Mouse (Mus musculus) gastrocnemius, postnatal 4 days (tissue): Measurements from ENCODE around the gene Atg4c. TPM values are rescaled to one million over a fixed set of nuclear protein-coding genes. Genes with fewer than 3 reads are reported as not detected.

Experiments
- DNase-seq, 2 experiments: peaks; one replicate each; pipeline ENCODE4 v3.0.0; 2021 to 2022; ENCODE audit warnings: low spot score in 2 of 2, mixed read lengths in 2 of 2
- total RNA-seq, 2 experiments: library from RNA; stranded (reverse); gene quantifications; 2 replicates each; pipeline ENCODE4 v1.2.3; 2021

The Atg4c gene
- total RNA-seq, 2 experiments from 2014 or later, result 7.8 to 11.6 TPM

DNA sequence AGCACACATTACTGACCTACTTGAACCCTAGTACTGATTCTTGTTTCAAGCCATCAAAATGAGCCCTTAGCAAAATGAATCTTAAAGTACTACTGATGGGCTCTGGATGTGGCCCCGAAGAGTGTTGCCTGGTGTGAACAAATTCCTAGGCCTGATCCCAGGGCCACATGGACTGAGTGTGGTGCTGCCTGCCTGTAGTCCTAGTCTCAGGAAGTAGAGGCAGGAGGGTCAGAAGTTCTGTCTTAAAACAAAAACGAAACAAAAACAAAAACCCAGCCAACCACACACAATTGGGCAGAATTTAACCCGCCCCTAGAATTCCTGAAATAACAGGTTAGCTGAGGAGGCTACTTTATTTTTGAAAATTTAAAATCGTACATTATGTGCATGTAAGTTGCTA lies 8.4 kb upstream of the Atg4c start:
- DNase-seq, result no peak

DNA sequence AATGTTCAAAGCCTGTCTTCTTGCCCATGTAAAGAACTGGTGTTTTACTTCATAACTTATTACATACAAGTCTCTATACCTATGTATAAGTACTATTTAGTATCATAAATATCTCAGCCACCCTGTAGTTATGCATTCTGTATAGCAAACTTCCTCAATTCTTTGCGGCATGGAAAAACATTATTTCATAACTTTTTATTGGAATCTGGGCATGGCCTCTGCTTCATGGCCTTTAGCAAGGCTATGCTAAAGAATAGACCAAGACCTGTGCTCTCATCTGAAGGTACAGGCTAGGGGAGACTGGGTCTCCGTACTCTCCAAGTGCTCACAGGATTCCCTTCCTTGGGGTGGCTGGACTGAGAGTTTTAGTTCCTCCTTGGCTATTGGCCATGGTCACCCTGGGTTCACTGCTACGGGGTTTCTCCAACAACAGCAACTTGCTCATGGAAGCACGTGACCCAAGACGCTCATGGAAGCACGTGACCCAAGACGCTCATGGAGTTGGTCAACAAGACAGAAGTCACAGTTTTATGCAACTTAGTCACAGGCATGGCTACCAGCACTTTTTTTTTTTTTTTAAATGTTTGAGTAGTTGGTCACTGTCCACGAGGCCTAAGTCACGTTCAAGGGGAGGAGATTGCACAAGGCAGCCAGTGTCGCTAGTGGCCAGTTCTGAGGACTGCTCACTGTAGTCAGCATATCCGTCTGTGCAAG lies 7.2 kb upstream of the Atg4c start:
- DNase-seq, result no peak

DNA sequence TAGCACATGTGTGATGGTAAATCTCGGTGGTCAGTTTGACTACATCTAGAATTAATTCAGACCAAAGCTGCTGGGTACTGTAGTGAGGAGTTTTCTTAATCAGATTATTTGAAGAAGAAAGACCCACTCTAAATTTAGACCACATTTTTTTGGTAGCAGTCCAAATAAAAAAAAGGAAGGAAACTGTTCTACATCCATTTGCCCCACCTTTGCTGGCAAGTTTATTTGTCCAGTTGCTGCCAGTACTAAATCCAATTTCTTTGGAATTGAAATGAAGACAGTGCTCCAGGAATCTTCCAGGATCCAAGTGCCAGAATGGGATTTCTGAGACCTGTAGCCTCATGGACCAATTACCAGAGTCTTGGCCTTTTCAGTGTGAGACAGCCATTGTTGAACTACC lies 1.1 kb upstream of the Atg4c start:
- no peak for DNase-seq

- DNase-seq, result no peak
These were observed 520 bp upstream of the Atg4c start for GRCm38 (mm10) chr4:99193214-99193613.

DNA sequence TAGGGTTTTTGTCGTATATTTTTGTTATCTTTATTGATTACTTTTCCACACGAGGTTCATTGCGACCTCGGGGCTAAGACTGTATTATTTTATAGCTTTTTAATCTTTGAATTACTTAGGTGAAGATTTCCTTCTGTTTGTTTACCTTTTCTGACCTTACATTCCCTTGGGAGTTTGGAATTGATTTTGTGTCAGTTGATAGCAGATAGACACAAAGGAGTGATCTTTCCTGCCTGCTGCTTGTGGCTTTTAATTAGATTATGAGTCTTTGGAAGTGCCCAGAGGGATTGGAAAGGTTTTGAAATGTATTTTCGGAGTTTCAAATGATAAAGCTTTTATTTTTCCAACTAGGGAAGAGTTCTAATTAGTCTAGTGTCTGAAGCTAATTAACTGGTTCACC lies 1.1 kb downstream of the Atg4c start:
- DNase-seq, result no peak

GRCm38 (mm10) chr4:99198721-99199120 lies 5.0 kb downstream of the Atg4c start:
- no peak for DNase-seq

- DNase-seq, result no peak
These were observed 6.1 kb downstream of the Atg4c start for GRCm38 (mm10) chr4:99199757-99200251.

DNA sequence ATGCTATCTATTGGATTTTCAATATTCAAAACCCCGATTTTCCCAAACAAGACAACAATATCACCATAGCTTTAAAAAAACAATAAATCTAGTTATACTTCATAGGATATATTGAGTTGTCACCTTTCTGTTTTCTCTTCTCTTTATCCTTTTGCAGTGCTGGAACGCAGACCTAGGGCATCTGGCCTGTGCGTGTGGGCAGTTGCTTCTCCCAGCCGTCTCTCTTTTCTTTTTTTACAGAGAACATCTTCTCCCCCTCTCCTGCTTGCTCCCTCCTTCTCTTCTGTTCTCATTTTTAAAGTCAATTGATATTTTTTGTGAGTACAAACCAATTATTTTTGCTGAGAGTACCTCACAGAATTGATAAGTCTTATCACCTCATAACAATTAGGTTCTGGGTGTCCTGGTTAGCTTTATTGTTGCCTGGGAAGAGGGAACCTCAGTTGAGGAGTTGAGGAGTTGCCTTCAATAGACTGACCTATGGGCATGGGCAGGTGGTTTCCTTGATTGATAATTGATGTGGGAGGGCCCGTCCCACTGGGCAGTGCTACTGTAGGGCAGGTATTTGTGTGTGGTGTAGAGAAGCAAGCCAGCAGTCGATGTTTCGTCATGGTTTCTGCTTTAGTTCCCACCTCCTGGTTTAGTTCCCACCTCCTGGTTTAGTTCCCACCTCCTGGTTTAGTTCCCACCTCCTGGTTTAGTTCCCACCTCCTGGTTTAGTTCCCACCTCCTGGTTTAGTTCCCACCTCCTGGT lies 6.8 kb downstream of the Atg4c start:
- no peak for DNase-seq

DNA sequence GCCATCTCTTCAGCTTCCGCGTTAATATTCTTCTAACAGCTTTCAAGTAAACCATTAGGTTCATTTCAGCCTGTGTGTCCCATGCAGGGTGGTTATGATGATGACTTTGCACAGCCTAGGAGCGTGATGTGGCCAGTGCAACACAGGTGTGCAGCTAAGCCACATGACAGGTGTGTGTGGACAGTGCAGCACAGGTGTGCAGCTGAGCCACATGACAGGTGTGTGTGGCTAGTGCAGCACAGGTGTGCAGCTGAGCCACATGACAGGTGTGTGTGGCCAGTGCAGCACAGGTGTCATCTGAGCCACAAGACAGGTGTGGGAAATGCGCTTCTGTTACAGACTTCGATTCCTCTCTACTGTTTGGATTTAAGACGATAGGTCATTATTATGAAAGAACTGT lies 12.0 kb downstream of the Atg4c start:
- DNase-seq, result no peak

- DNase-seq, result no peak
These were observed 12.6 kb downstream of the Atg4c start for GRCm38 (mm10) chr4:99206356-99206755.

DNA sequence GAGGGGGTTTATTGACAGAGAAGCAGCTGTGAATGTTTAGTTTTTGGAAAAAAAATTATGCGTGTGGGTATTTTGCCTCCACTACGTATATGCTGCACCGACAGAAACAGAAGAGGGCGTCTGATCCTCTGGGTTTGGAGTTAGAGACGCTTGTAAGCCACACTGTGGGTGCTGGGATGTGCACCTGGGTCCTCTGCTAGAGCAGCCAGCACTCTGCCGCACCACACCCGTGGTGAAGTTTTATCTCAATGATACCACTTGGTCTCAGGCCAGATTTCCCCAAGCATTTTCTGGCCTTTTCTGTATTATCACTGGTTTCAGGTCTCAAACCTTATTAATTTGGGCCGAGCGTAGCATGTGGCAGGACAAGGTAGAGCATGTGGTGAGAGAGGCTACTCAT lies 16.4 kb downstream of the Atg4c start:
- no peak for DNase-seq

GRCm38 (mm10) chr4:99211606-99212005 lies 17.9 kb downstream of the Atg4c start:
- DNase-seq, result no peak

DNA sequence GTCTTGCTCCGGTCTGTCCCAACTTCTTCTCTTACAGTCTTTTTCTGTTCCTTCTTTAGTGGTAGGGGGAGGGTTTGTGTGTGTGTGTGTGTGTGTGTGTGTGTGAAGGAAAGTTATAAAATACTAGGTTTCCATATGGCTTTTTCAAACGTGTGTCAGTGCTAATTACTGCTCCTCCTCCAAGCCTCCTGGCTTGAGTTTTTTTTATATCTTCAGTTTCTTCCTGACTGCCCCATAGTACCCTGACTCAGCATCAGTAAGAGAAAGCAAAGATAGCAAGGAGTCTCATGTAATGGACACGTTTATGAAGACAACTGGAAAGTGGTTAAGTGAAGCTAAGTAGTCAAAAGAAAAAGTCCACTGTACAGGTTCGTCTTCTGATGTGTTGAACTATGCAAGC lies 19.4 kb downstream of the Atg4c start:
- DNase-seq, result no peak

GRCm38 (mm10) chr4:99222221-99222620 lies 28.5 kb downstream of the Atg4c start:
- DNase-seq, result no peak

GRCm38 (mm10) chr4:99224790-99225189 lies 31.1 kb downstream of the Atg4c start:
- no peak for DNase-seq

DNA sequence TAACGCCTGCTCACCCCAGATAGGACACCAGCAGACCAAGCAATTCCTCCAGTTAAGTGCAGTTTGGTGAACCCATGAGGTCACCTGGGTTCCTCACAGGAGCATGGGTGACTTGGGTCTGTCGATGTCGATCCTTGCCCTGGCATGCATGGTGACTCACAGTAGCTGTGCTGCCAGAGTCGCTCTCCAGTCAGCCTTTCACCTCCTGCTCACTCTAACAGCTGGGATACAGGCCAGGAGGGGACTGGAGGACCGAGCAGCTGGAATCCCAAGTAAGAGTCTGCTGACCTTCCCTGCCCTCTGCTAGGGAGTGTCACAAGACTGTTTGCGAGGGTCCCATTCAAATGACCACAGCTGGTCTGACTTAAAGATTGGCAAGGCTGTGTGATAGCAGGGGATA lies 33.5 kb downstream of the Atg4c start:
- DNase-seq, result no peak

DNA sequence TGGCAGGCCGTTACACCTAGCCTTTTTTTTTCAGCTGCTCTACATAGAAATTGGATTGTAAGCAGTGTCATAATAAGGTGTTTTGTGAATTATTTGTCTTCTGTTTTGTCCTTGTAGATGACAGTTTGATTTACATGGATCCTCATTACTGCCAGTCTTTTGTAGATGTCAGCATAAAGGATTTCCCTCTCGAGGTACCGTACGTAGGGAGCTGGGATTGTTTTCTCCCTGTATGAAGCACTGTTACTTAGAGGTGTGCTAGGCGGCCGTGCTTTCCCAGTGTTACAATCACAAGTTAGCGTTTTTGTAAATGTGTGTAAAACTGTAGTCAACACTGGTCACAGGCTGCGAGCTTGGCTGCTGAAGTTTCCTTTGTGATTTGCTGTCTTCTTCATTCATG lies 35.6 kb downstream of the Atg4c start:
- DNase-seq, result no peak

- DNase-seq, result no peak
These were observed 41.6 kb downstream of the Atg4c start for GRCm38 (mm10) chr4:99235203-99235856.

DNA sequence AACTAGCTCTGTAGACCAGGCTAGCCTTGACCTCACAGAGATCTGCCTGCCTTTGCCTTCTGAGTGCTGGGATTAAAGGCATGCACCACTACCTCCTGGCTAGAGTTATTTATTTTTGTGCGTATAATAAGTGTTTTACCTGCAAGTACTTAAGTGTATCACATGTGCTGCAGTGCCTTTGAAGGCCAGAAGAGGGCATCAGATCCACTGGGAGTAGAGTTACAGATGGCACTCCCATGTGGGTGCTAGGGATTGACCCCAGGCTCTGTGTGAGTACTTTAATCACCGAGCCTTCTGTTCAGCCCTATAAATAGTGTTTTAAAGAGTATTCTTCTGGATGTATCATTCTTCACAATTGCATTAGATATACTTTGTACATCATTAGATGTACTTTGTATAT lies 44.6 kb downstream of the Atg4c start:
- no peak for DNase-seq

- no peak for DNase-seq
These were observed 47.9 kb downstream of the Atg4c start for GRCm38 (mm10) chr4:99241674-99242073.

DNA sequence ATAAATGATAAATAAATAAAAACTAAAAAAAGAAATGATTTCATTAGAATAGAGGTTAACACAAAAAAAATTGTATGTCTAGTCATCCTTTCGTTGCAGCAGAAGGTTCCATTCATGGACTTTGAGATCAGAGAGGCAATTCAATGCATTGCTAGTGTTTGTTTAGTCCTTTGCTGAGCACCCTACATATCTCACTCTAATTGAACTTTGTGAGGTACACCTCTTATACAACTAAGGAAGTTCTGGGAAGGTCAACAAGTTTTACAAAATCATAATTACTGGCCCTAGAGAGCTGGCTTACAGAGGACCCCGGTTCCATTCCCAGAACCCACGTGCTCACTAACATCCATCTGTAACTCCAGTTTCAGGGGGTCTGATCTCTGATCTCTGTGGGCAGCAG lies 55.6 kb downstream of the Atg4c start:
- DNase-seq, result no peak

- no peak for DNase-seq
These were observed 56.1 kb downstream of the Atg4c start for GRCm38 (mm10) chr4:99249826-99250225.
